Mouse (Mus musculus): Measurements from ENCODE around the gene Faf2.
A peak's percentile ranks its signal among the peaks of the same experiment; 100 is the strongest.

DNA sequence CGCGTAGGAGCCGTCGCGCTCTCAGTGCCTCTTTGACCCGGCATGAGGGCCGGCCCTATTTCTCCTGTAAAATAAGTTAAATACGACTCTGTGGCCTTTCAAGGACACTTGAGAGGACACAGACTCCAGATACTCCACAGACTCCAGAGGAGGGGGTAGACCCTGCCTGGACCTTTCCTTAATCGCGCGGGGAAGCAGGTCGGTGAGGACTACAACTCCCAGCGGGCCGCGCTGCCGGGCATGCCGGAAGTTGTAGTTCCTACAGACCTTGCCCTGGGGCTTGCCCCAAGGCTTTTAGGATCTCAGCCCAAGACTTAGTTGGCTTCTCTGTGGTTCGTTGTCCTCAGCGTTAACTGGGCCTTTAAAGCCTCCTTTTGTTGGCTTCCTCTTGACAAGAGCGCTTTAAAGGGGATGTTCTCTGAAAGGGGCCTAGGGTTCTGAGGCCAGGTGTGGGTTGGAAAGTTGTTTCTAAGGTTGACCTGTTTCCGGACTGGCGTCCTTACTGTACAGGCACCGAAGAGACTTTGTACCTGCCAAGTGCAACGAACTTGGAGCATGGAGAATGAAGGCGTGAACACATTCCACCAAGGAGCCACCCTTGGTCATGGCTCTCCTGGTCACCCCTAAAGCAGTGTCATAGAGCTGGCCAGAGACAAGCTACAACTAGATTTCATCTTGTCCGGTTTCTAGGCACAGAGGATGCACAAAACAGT, 72.9 kb downstream of the Faf2 start:
- TF ChIP-seq POLR2A (IDR thresholded peaks at IDR 0.05; ENCODE audit: low read depth, low read length): peak; percentile 55; the same call in 1 of the 2 replicates
- no peak for TF ChIP-seq CTCF (IDR thresholded peaks at IDR 0.05; ENCODE audit: extremely low read depth, insufficient read length, insufficient replicate concordance, low read depth, low read length)
